Mouse (Mus musculus) embryonic facial prominence, embryonic 10.5 days (tissue): ENCODE data around the gene Smpd1. TPM values are rescaled to one million over a fixed set of nuclear protein-coding genes. Genes with fewer than 3 reads are reported as not detected.
A peak's percentile ranks its signal among the peaks of the same experiment; 100 is the strongest.

Source experiments
- DNase-seq: peaks from one replicate; pipeline ENCODE4 v3.0.0-alpha.2; 2017; ENCODE audit warnings: low spot score
- H3K27ac ChIP-seq: fragments of 300-500 bp; sonication (generic); replicated peaks from 2 replicates; pipeline ENCODE4 v1.5.1; 2016; ENCODE audit warnings: mild to moderate bottlenecking
- H3K27me3 ChIP-seq: fragments of 300-500 bp; sonication (generic); replicated peaks from 2 replicates; pipeline ENCODE4 v1.6.1; 2016; ENCODE audit warnings: low read depth, mild to moderate bottlenecking; ENCODE audit not compliant: poor library complexity, severe bottlenecking
- H3K36me3 ChIP-seq: fragments of 300-500 bp; sonication (generic); replicated peaks from 2 replicates; pipeline ENCODE4 v1.6.1; 2016; ENCODE audit warnings: mild to moderate bottlenecking, moderate library complexity
- H3K4me1 ChIP-seq: fragments of 300-500 bp; sonication (generic); 2 replicates; pipeline ENCODE4 v1.6.1; 2016
- H3K4me3 ChIP-seq: fragments of 300-500 bp; sonication (generic); 2 replicates; pipeline ENCODE4 v1.5.1; 2016; ENCODE audit warnings: mild to moderate bottlenecking, moderate library complexity
- H3K9me3 ChIP-seq: fragments of 300-500 bp; sonication (generic); 2 replicates; pipeline ENCODE4 v1.6.1; 2016; ENCODE audit warnings: mild to moderate bottlenecking
- WGBS: fragments of 180-500 bp; shearing (Covaris S2); methylation state at CpG from one replicate; pipeline ENCODE4 v1.1.7; 2016; 5-methylcytosine and 5-hydroxymethylcytosine counted together
- polyA plus RNA-seq: library from polyadenylated mRNA; unstranded; fragments of >200 nt; fragmentation: Nextera tagmentation; extraction: Ambion mirVana; gene quantifications from 2 replicates; pipeline ENCODE4 v1.2.1, GENCODE M21; 2016

The Smpd1 gene
- polyA plus RNA-seq, 1 experiment from 2014 or later = 33.1 TPM

DNA sequence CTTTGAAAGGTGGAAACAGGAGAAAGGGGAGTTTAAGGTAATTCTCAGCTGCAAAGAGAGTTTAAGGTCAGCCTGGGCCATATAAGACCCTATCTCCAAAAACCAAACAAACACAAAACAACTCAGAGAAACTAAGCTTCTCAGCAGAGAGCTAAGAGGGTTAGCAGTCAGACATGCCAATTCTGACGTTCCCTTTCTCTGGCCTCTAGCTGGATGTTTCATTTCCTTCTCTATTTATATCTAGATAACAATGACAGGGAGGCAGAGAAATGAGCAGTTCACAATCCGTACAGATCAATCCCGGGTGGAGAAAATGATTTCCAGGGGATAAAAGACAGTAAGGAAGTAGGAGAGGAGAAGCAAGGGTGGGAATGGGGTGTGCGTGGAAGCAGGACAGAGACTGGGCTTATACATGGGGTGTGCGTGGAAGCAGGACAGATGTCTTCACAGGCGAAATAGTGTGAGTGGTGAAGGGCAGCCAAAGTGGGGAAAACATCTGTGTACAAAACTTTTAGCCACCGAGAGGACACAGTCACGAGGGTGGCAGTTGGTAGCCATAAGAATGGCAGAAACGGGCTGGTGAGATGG lies 34.3 kb downstream of the Smpd1 start:
- 84% methylated on average over 9 of the region's 9 CpGs for WGBS
- Histone ChIP-seq H3K9me3 (no peaks in the 10 kb centered on the region), H3K36me3 (no peaks in the 10 kb centered on the region), H3K27me3 (no peaks in the 10 kb centered on the region), H3K4me3 (no peak overlapping the region), H3K27ac (no peak overlapping the region), H3K4me1 (peaks cover 3% of the 10 kb centered on the region; the same call in 1 of the 2 replicates)
- no peak for DNase-seq

DNA sequence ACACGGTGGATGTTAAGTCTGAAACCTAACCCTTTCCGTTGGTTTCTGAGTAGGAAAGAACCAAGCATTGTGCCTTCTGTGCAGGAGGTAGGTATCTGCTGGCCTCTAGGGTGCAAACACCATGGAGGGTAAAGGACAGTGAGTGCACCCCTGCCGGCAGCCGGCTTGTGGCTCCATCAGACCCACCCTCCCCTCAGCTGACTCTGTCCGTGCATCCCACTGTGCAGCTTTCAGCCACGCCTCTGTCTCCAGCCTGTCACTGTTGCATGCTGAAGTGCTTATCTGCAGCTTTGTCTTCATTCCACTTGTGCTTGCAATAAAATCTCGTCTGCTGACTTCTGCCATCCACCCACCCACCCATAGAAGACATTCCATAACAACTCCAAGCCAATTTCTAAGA lies 35.9 kb downstream of the Smpd1 start:
- WGBS = 23% methylated on average over 7 of the region's 7 CpGs
- no peaks in the 10 kb centered on the region for H3K27me3 ChIP-seq
- H3K4me3 ChIP-seq = no peak overlapping the region
- H3K4me1 ChIP-seq = peaks cover 3% of the 10 kb centered on the region; the same call in 1 of the 2 replicates
- no peaks in the 10 kb centered on the region for H3K9me3 ChIP-seq
- no peaks in the 10 kb centered on the region for H3K36me3 ChIP-seq
- H3K27ac ChIP-seq = no peak overlapping the region
- DNase-seq = no peak

DNA sequence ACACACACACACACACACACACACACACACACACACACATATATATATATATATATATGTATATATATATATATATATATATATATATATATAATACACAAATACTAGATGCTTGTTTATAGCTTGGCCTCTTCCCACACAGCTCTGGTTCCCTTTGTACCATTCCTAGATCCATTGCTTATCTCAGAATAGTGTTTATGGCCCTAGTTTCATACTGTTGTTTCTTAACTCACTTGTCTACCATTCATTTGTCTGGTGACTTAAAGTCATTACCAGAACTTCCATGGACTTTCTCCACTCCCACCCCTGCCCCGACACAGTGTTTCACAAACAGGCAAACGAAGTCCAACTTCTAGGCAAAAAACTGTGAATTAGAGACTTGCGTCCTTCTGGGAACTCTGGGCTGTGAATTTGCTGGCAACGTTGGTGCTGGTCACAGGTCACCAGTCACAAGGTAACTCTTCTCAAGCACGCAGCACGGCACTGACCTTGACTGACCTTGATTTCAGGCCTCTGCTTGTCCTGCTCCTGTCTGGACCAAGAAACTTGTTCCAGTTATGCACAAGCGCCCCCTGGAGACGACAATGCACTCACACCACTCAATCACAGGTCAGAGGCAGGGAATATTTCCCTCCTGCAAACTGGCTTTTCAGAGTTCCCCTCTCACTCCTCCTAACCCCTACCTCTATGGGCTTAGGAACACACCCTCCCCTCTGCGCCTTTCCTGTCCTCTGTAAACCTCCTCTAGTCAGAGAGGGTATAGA lies 48.9 kb downstream of the Smpd1 start:
- Histone ChIP-seq H3K36me3 (no peaks in the 10 kb centered on the region), H3K4me1 (peaks cover 5% of the 10 kb centered on the region; the same call in 1 of the 2 replicates), H3K9me3 (0 out of 2 replicates have a peak, but pooled peaks cover 4% of the 10 kb centered on the region), H3K4me3 (no peak overlapping the region), H3K27me3 (no peaks in the 10 kb centered on the region), H3K27ac (no peak overlapping the region)
- 33% methylated on average over 9 of the region's 9 CpGs for WGBS
- peak; percentile 74 for DNase-seq

Other genes starting within 250 kb of the Smpd1 start
- gene Olfr689, start 243.2 kb upstream of the Smpd1 start, polyA plus RNA-seq = not detected in 2 replicates
- gene Olfr690, start 220.3 kb upstream of the Smpd1 start, polyA plus RNA-seq = not detected in 2 replicates
- not detected in 2 replicates for gene Olfr691, start 212.1 kb upstream of the Smpd1 start, polyA plus RNA-seq
- not detected in 2 replicates for gene Olfr692, start 186.1 kb upstream of the Smpd1 start, polyA plus RNA-seq
- not detected in 2 replicates for gene Gm5901, start 179.3 kb upstream of the Smpd1 start, polyA plus RNA-seq
- gene Fam160a2, start 154.3 kb upstream of the Smpd1 start, polyA plus RNA-seq = 44.0 and 44.8 TPM in 2 replicates
- 0.12 TPM in 1 of 2 replicates, not detected in the other for gene Cnga4, start 149.8 kb upstream of the Smpd1 start, polyA plus RNA-seq
- 0.47 and 0.87 TPM in 2 replicates for gene Cckbr, start 128.6 kb upstream of the Smpd1 start, polyA plus RNA-seq
- 17.3 and 17.7 TPM in 2 replicates for gene Cavin3, start 72.1 kb upstream of the Smpd1 start, polyA plus RNA-seq
- gene Apbb1, start 27.3 kb downstream of the Smpd1 start, polyA plus RNA-seq = 94.9 and 104 TPM in 2 replicates
- gene Hpx, start 45.8 kb downstream of the Smpd1 start, polyA plus RNA-seq = 0.22 TPM in 1 of 2 replicates, not detected in the other
- 28.8 and 34.9 TPM in 2 replicates for gene Trim3, start 79.2 kb downstream of the Smpd1 start, polyA plus RNA-seq
- 158 and 163 TPM in 2 replicates for gene Timm10b, start 85.7 kb downstream of the Smpd1 start, polyA plus RNA-seq
- 61.2 and 64.1 TPM in 2 replicates for gene Arfip2, start 86.1 kb downstream of the Smpd1 start, polyA plus RNA-seq
- 13.5 and 22.0 TPM in 2 replicates for gene Gm45799, start 86.2 kb downstream of the Smpd1 start, polyA plus RNA-seq
- gene Dnhd1, start 96.5 kb downstream of the Smpd1 start, polyA plus RNA-seq = 0.27 and 0.44 TPM in 2 replicates
- 214 and 219 TPM in 2 replicates for gene Ilk, start 182.2 kb downstream of the Smpd1 start, polyA plus RNA-seq
- 45.3 and 45.4 TPM in 2 replicates for gene Rrp8, start 183.0 kb downstream of the Smpd1 start, polyA plus RNA-seq
- 154 and 163 TPM in 2 replicates for gene Taf10, start 190.0 kb downstream of the Smpd1 start, polyA plus RNA-seq
- 45.0 and 49.2 TPM in 2 replicates for gene Tpp1, start 197.9 kb downstream of the Smpd1 start, polyA plus RNA-seq
- gene Dchs1, start 233.3 kb downstream of the Smpd1 start, polyA plus RNA-seq = 13.7 and 14.8 TPM in 2 replicates